Mouse (Mus musculus): Measurements from ENCODE around the gene Fbxw10. TPM values are rescaled to one million over a fixed set of nuclear protein-coding genes. Genes with fewer than 3 reads are reported as not detected.

The Fbxw10 gene
- polyA plus RNA-seq (2015; fragmentation: Nextera tagmentation; extraction: Ambion mirVana), result 0.20 and 0.65 TPM in 2 replicates

- Histone ChIP-seq H3K4me1 (peaks cover 17% of the 10 kb centered on the region), H3K9ac (no peak within 1 kb of the TSS), H3K36me3 (no peaks in the 10 kb centered on the region), H3K4me2 (peak within 1 kb of the TSS; percentile 44), H3K9me3 (no peaks in the 10 kb centered on the region), H3K4me3 (peak within 1 kb of the TSS; percentile 23), H3K27ac (peak within 1 kb of the TSS; percentile 73), H3K27me3 (no peaks in the 10 kb centered on the region)
- 10% methylated on average over 12 of the region's 12 CpGs for WGBS
- no peak for ATAC-seq (ENCODE audit: insufficient number of reproducible peaks, low FRiP score, low TSS enrichment, low read depth)
Measured at GRCm38 (mm10) chr11:62846961-62847654, at the start of gene Fbxw10. Fbxw10 (plus strand) TSS chr11:62847069.

DNA sequence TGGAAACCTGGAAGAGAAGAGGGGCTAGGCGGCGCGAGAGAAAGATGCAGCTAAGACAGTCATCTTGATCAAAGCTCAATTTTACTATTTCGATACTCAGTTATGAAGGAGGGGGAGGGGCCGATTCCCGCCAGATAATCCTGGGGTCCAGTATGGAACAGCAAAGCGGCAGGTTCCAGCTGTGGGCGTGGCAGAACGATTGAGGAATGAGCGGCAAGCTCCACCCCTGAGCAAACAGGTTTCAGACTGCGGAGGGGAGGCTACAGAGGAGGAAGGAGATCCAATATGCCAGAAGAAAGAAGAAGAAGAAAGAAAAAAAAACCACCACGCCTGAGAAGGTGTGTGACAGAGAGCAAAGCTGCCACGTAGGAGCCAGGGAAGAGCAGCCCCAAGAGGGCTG, 42.8 kb upstream of the Fbxw10 start:
- 46% methylated on average over 13 of the region's 13 CpGs for WGBS
- H3K4me2 ChIP-seq, result no peak overlapping the region
- no peak for ATAC-seq (ENCODE audit: insufficient number of reproducible peaks, low FRiP score, low TSS enrichment, low read depth)

DNA sequence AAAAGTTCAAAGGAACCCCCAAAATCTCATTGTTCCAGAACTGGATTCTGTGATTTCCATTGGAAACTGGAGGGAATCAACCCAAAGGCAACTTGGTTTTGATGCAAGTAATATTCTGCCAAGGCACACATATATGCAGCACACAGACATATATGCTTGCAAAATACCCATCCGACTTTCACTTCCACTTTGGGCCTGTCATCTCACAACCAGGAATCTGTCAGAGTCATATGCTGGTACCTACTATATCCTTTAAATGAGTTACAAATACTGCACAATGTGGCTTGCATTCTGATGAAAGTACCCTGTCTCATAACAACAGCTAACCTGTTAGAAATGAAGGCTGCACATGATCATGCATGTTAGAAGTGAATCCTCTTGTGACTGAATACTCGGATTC, 38.9 kb upstream of the Fbxw10 start:
- no peaks in the 10 kb centered on the region for H3K4me1 ChIP-seq
- no peaks in the 10 kb centered on the region for H3K9me3 ChIP-seq
- no peak overlapping the region for H3K27ac ChIP-seq
- no peaks in the 10 kb centered on the region for H3K36me3 ChIP-seq
- ATAC-seq (ENCODE audit: insufficient number of reproducible peaks, low FRiP score, low TSS enrichment, low read depth), result no peak
- no peak overlapping the region for H3K4me2 ChIP-seq
- H3K4me3 ChIP-seq, result no peak overlapping the region
- H3K27me3 ChIP-seq, result no peaks in the 10 kb centered on the region
- no peak overlapping the region for H3K9ac ChIP-seq
- WGBS, result 73% methylated on average over 2 of the region's 2 CpGs

More for the DNA sequence above, 42.8 kb upstream of the Fbxw10 start:
- no peaks in the 10 kb centered on the region for H3K36me3 ChIP-seq
- no peak overlapping the region for H3K9ac ChIP-seq
- no peak overlapping the region for H3K4me3 ChIP-seq
- no peaks in the 10 kb centered on the region for H3K4me1 ChIP-seq
- H3K9me3 ChIP-seq, result no peaks in the 10 kb centered on the region
- H3K27ac ChIP-seq, result no peak overlapping the region
- H3K27me3 ChIP-seq, result no peaks in the 10 kb centered on the region

DNA sequence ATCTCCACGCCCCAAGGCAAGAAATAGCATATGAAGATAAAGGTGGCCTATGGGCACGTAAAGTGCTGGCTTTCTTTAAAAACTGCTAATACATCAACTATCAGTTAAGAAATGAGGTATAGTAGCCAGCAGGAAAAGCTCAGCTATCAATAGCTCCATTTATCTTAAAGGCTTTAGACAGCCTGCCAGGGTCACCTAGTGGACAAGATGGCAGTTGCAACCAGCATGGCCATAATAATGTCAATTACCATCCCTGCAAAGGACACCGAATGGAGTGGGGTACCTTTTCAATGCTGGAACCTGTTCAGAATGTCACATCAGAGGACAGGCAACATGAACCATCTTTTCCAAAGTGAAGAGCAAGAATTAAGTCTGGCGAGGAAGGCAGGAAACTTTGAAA, 37.7 kb upstream of the Fbxw10 start:
- Histone ChIP-seq H3K4me1 (no peaks in the 10 kb centered on the region), H3K27ac (no peak overlapping the region), H3K4me3 (no peak overlapping the region), H3K9ac (no peak overlapping the region), H3K9me3 (no peaks in the 10 kb centered on the region), H3K36me3 (no peaks in the 10 kb centered on the region), H3K27me3 (no peaks in the 10 kb centered on the region), H3K4me2 (no peak overlapping the region)
- ATAC-seq (ENCODE audit: insufficient number of reproducible peaks, low FRiP score, low TSS enrichment, low read depth), result no peak
- 67% methylated on average over 4 of the region's 4 CpGs for WGBS

DNA sequence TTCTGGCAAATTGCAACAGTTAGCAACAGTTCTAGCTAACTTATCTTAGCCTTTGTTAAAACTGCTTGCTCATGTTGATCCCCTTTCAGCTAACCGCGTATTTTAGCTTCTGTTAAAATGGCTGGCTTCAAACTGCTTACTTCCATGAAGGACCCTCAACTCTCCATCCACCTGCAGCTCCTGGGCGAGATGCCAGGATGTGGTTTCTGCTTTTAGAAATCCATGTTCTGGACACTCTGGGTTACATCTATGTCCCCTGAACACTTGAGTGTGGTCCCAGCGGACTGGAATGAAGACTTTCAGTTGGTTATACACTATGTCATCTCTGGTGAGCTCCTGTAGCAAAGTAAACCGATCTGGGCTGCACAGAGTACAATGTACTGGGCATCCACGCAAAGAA, 34.6 kb upstream of the Fbxw10 start:
- Histone ChIP-seq H3K27ac (no peak overlapping the region), H3K4me3 (no peak overlapping the region), H3K36me3 (no peaks in the 10 kb centered on the region), H3K4me2 (no peak overlapping the region), H3K9ac (no peak overlapping the region), H3K9me3 (no peaks in the 10 kb centered on the region), H3K27me3 (no peaks in the 10 kb centered on the region), H3K4me1 (0 out of 2 replicates have a peak, but pooled peaks cover 2% of the 10 kb centered on the region)
- no peak for ATAC-seq (ENCODE audit: insufficient number of reproducible peaks, low FRiP score, low TSS enrichment, low read depth)
- WGBS, result 84% methylated on average over 6 of the region's 6 CpGs

GRCm38 (mm10) chr11:62813497-62813896, 33.4 kb upstream of the Fbxw10 start:
- no peak for ATAC-seq (ENCODE audit: insufficient number of reproducible peaks, low FRiP score, low TSS enrichment, low read depth)
- no peak overlapping the region for H3K9ac ChIP-seq
- no peak overlapping the region for H3K4me3 ChIP-seq
- H3K4me2 ChIP-seq, result no peak overlapping the region
- H3K27ac ChIP-seq, result no peak overlapping the region
- no peaks in the 10 kb centered on the region for H3K27me3 ChIP-seq
- 30% methylated on average over 1 of the region's 1 CpGs for WGBS
- H3K9me3 ChIP-seq, result no peaks in the 10 kb centered on the region
- H3K4me1 ChIP-seq, result 0 out of 2 replicates have a peak, but pooled peaks cover 2% of the 10 kb centered on the region
- H3K36me3 ChIP-seq, result no peaks in the 10 kb centered on the region

DNA sequence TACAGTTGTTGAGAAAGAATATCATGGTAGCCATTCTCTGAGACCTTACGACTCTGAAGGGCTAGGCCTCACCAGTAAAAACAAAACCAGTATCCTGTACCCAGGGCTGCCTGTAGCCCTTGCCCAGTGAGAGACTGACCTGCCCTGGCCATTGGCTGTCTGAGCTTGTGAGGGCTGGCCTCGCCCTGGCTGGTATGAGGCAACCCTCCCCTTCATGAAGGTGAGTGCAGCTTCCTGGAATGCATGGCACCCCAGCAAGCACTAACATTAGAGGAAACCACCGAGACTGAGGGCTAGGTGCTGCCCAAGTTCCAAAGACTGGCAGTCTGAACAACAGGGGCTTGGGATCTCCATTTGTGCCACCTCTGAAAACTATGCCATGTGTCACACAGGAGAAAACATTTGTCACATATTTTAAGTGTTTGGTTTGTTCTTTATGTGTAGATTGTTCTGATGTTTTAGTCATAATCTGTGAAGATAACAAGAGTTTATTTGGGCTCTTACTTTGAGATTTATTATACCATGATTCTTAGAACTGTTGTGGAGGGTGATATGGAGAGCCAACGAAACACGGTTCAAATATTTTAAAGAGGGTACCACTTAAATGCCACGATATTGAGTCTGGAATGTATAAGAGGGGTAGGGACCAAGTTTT, 32.8 kb upstream of the Fbxw10 start:
- no peak overlapping the region for H3K4me2 ChIP-seq
- H3K27ac ChIP-seq, result no peak overlapping the region
- no peak overlapping the region for H3K9ac ChIP-seq
- 0 out of 2 replicates have a peak, but pooled peaks cover 3% of the 10 kb centered on the region for H3K4me1 ChIP-seq
- 66% methylated on average over 6 of the region's 6 CpGs for WGBS
- H3K36me3 ChIP-seq, result no peaks in the 10 kb centered on the region
- H3K27me3 ChIP-seq, result no peaks in the 10 kb centered on the region
- H3K4me3 ChIP-seq, result no peak overlapping the region
- no peak for ATAC-seq (ENCODE audit: insufficient number of reproducible peaks, low FRiP score, low TSS enrichment, low read depth)
- H3K9me3 ChIP-seq, result no peaks in the 10 kb centered on the region

- H3K36me3 ChIP-seq, result no peaks in the 10 kb centered on the region
- no peak overlapping the region for H3K9ac ChIP-seq
- H3K27ac ChIP-seq, result no peak overlapping the region
- no peak overlapping the region for H3K4me2 ChIP-seq
- H3K9me3 ChIP-seq, result no peaks in the 10 kb centered on the region
- no peak overlapping the region for H3K4me3 ChIP-seq
- no peak for ATAC-seq (ENCODE audit: insufficient number of reproducible peaks, low FRiP score, low TSS enrichment, low read depth)
- no peaks in the 10 kb centered on the region for H3K27me3 ChIP-seq
- 0 out of 2 replicates have a peak, but pooled peaks cover 8% of the 10 kb centered on the region for H3K4me1 ChIP-seq
- WGBS, result 48% methylated on average over 4 of the region's 4 CpGs
Measured at GRCm38 (mm10) chr11:62814625-62815024, 32.2 kb upstream of the Fbxw10 start.

GRCm38 (mm10) chr11:62815438-62815837, 31.4 kb upstream of the Fbxw10 start:
- Histone ChIP-seq H3K27me3 (no peaks in the 10 kb centered on the region), H3K4me3 (no peak overlapping the region)
- WGBS, result 87% methylated on average over 1 of the region's 1 CpGs

DNA sequence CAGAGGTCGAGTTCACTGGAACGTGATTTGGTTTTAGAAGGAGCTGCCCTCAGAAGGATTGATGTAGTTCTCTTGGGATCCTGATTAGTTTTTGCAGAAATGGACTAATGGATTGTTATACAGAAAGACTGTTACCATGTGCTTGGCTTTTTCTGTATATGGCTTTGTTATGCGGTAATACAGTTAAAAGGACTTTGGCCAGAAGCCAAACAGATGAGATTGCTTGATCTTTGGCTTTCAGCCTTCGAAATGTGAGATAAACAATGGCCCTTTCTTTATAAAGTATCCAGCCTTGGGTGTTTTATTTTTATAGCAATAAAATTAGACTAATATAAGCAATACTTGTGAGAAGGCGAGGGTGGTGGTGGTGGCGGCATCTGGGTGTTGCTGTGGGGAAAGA, 30.3 kb upstream of the Fbxw10 start:
- 46% methylated on average over 6 of the region's 6 CpGs for WGBS
- Histone ChIP-seq H3K36me3 (no peaks in the 10 kb centered on the region), H3K4me1 (peaks cover 24% of the 10 kb centered on the region), H3K4me2 (no peak overlapping the region), H3K9ac (no peak overlapping the region), H3K27me3 (no peaks in the 10 kb centered on the region), H3K9me3 (no peaks in the 10 kb centered on the region), H3K27ac (no peak overlapping the region), H3K4me3 (no peak overlapping the region)
- ATAC-seq (ENCODE audit: insufficient number of reproducible peaks, low FRiP score, low TSS enrichment, low read depth), result no peak

More at GRCm38 (mm10) chr11:62815438-62815837, 31.4 kb upstream of the Fbxw10 start:
- no peaks in the 10 kb centered on the region for H3K36me3 ChIP-seq
- ATAC-seq (ENCODE audit: insufficient number of reproducible peaks, low FRiP score, low TSS enrichment, low read depth), result no peak
- H3K9me3 ChIP-seq, result no peaks in the 10 kb centered on the region
- H3K9ac ChIP-seq, result no peak overlapping the region
- peaks cover 16% of the 10 kb centered on the region for H3K4me1 ChIP-seq
- H3K27ac ChIP-seq, result no peak overlapping the region
- H3K4me2 ChIP-seq, result no peak overlapping the region

- Histone ChIP-seq H3K9me3 (no peaks in the 10 kb centered on the region), H3K4me2 (peak overlapping the region; percentile 64; the same call in 1 of the 2 replicates), H3K9ac (no peak overlapping the region), H3K27me3 (no peaks in the 10 kb centered on the region), H3K4me3 (no peak overlapping the region), H3K36me3 (no peaks in the 10 kb centered on the region), H3K4me1 (peaks cover 38% of the 10 kb centered on the region), H3K27ac (no peak overlapping the region)
- no peak for ATAC-seq (ENCODE audit: insufficient number of reproducible peaks, low FRiP score, low TSS enrichment, low read depth)
- 89% methylated on average over 8 of the region's 8 CpGs for WGBS
Measured at GRCm38 (mm10) chr11:62819059-62819686, 27.7 kb upstream of the Fbxw10 start.

- peak; percentile 72 for ATAC-seq (ENCODE audit: insufficient number of reproducible peaks, low FRiP score, low TSS enrichment, low read depth)
- Histone ChIP-seq H3K36me3 (no peaks in the 10 kb centered on the region), H3K4me1 (peaks cover 41% of the 10 kb centered on the region), H3K9ac (peak within 1 kb of the TSS; percentile 18), H3K9me3 (no peaks in the 10 kb centered on the region), H3K4me2 (peak within 1 kb of the TSS; percentile 64), H3K27ac (peak within 1 kb of the TSS; percentile 85), H3K27me3 (no peaks in the 10 kb centered on the region), H3K4me3 (peak within 1 kb of the TSS; percentile 49)
- under 1% methylated on average over 15 of the region's 15 CpGs for WGBS
Measured at GRCm38 (mm10) chr11:62820059-62820541, 26.8 kb upstream of the Fbxw10 start, which contains the start of gene Trim16. Trim16 (plus strand) TSS chr11:62820231.
